Mouse (Mus musculus) gastrocnemius, postnatal 36 days (tissue): ENCODE data around the gene Nim1k. TPM values are rescaled to one million over a fixed set of nuclear protein-coding genes. Genes with fewer than 3 reads are reported as not detected.
"Not testable (repeated sequence)": the region's sequence is repeated elsewhere in the genome, so short reads cannot be mapped to it uniquely, and the experiment has no call there.

Experiments used
- DNase-seq, 2 experiments: peaks; one replicate each; pipeline ENCODE4 v3.0.0; 2022
- intact Hi-C: fragments of 180-260 bp; cut with DNase I; formaldehyde crosslinking; loops from one replicate; pipeline ENCODE4 v1.15.1; 2025
- total RNA-seq, 2 experiments: library from RNA; stranded (reverse); gene quantifications; 2 replicates each; pipeline ENCODE4 v1.2.3; 2021

The Nim1k gene
- total RNA-seq, 2 experiments from 2014 or later = 0.76 to 1.3 TPM

- intact Hi-C loops = no loop called here
- DNase-seq = no peak
These were observed 59.2 kb downstream of the Nim1k start for GRCm38 (mm10) chr13:119696496-119696895.

- DNase-seq = no peak
- intact Hi-C loops = no loop called here
These were observed 60.0 kb downstream of the Nim1k start for GRCm38 (mm10) chr13:119695676-119696075.

DNA sequence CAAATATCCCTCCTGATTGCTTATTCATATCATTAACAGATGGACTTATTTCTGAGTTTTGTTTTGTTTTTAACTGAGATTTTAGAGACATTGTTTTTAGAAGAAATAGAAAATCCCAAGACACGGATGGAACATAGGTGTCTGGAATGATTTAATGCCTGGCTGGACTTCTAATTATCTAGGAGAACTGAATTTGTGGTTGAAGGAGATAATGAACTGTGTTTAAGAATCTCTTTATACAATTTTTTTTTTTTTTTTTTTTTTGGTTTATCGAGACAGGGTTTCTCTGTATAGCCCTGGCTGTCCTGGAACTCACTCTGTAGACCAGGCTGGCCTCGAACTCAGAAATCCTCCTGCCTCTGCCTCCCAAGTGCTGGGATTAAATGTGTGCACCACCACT is 63.7 kb downstream of the Nim1k start:
- intact Hi-C loops, DNase-seq: not testable (repeated sequence)

GRCm38 (mm10) chr13:119690876-119691620 is 64.6 kb downstream of the Nim1k start:
- no peak for DNase-seq
- intact Hi-C loops = no loop called here

DNA sequence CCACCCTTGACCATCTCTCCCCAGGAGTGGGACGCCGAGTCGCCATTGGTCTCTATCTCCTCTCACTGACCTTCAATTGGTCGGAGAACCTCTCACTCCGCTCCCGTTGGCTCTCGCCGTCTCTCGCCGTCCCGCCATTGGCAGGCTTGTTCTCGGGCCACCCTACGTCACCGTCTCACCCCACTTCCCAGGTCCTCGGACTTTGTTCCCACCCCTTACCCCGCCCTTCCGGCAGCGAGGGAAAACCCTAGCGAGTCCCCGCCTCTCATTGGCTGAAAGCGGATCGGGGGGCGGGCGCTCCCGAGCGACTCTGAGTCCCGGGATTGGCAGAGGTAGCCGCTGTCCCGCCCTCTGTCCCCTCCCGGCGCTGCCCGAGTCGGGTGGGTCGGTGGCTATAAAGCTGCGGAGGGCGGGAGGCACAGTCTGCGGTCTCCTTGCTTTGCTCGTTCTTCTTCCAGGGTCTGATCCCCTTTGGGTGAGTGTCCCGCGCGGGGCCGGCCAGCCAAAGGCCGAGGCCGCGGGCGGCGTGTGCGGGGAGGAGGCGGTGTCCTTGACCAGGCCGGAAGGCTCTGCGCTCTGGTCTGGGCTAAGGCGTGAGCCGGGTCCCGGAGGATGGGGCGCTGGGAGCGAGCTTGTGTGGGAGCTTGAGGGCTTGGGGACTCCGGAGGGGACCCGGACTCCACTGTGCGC is 65.5 kb downstream of the Nim1k start, which contains the start of gene Hmgcs1:
TSS of gene Hmgcs1 (plus strand) at position 341 of the 690 bp plus-strand sequence.
- peak; percentile 95 to 98 for DNase-seq
- intact Hi-C loops = no loop called here

DNA sequence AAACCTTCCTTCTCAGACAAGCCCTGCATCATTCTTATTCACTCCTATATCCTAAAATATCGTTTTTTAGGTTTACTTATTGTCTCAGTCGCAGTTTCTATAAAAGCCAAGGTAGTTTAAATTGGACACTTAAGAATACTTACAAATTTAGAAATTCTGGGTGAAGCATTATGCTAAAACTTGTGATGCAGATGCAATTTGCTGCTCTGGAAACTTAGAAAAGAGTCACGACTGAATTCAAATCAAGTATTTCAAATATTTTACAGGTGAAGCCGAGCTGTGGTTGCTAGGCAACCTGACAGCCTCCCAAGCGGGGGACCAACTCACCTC is 66.0 kb downstream of the Nim1k start:
- intact Hi-C loops = no loop called here
- DNase-seq = no peak

GRCm38 (mm10) chr13:119684416-119685177 is 71.1 kb downstream of the Nim1k start:
- no peak for DNase-seq
- intact Hi-C loops = no loop called here

- no peak for DNase-seq
- intact Hi-C loops = no loop called here
These were observed 74.5 kb downstream of the Nim1k start for GRCm38 (mm10) chr13:119681161-119681560.

GRCm38 (mm10) chr13:119679721-119680120 is 76.0 kb downstream of the Nim1k start:
- intact Hi-C loops = no loop called here
- no peak for DNase-seq

DNA sequence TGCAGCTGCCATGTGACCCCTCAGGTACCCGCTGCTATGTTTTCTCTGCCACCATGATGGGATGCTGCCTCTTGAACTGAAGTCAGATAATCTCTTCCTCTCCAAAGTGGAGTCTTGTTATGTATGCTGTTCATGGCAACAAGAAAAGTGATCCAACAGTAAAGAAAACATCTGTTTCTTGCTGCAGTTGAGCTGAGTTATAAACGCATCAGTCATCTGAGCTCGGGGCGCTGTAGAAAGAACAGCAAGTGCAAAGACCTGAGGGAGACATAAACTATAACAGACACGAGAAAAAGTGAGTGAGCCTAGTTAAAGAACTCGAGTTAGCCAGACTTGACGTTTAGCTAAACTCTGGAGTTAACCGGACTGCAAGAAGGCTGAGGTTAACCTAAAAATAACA is 76.9 kb downstream of the Nim1k start:
- intact Hi-C loops = no loop called here
- DNase-seq = no peak

DNA sequence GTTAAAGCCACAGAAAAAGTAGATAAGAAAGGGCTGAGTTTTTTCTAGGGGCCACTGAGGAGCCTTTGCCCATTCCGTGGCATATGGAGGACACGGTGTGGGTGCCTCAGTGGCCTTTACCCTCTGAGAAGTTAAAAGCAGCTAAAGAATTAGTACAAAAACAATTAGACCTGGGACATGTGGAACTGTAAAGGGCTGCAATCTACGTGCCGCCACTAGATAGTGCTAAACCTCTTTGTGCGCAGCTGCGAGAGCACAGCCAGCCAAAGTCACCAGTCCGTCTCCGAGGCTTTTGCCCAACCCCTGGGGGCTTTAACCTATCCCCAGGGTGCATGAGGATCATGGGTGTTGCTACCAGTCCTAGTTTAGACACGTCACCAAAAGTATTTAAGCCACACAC is 94.3 kb downstream of the Nim1k start:
- intact Hi-C loops, DNase-seq: not testable (repeated sequence)

Other genes starting within 250 kb of the Nim1k start
- under 1 TPM; 0.20 to 0.22 TPM for gene Ccl28, start 132.1 kb downstream of the Nim1k start, total RNA-seq
- 10 to 100 TPM; 25.6 to 28.7 TPM for gene Hmgcs1, start 65.5 kb downstream of the Nim1k start, total RNA-seq
- gene Zfp131, start 35.0 kb upstream of the Nim1k start, total RNA-seq = 10 to 100 TPM; 19.1 to 19.2 TPM
- gene AF067063, start 74.3 kb upstream of the Nim1k start, total RNA-seq = not detected
- not detected for gene D13Ertd608e, start 80.1 kb upstream of the Nim1k start, total RNA-seq
- not detected for gene Tcstv1, start 138.9 kb upstream of the Nim1k start, total RNA-seq
- gene Gm21761, start 173.4 kb upstream of the Nim1k start, total RNA-seq = not detected
- gene B020031M17Rik, start 194.9 kb upstream of the Nim1k start, total RNA-seq = not detected